Mouse (Mus musculus) hindbrain, embryonic 14.5 days (tissue): ENCODE measurements around the gene Cnot10. TPM values are rescaled to one million over a fixed set of nuclear protein-coding genes. Genes with fewer than 3 reads are reported as not detected.
A peak's percentile ranks its signal among the peaks of the same experiment; 100 is the strongest.

Experiments
- ATAC-seq: fragments of 200-750 bp; cut with Nextera tagmentation; 2 replicates; pipeline ENCODE4 v1.8.0; 2017; ENCODE audit warnings: moderate number of reproducible peaks, mild to moderate bottlenecking, moderate TSS enrichment, moderate library complexity; ENCODE audit not compliant: low FRiP score
- DNase-seq: peaks from one replicate; pipeline ENCODE4 v3.0.0-alpha.2; 2015; ENCODE audit warnings: low spot score
- H3K27ac ChIP-seq: fragments of 300-500 bp; sonication (generic); 2 replicates; pipeline ENCODE4 v1.5.1; 2014; ENCODE audit warnings: mild to moderate bottlenecking, moderate library complexity
- H3K27me3 ChIP-seq: fragments of 300-500 bp; sonication (generic); 2 replicates; pipeline ENCODE4 v1.6.1; 2014; ENCODE audit warnings: mild to moderate bottlenecking, low read length, mixed read lengths; ENCODE audit not compliant: control insufficient read depth, insufficient read depth
- H3K36me3 ChIP-seq: fragments of 300-500 bp; sonication (generic); replicated peaks from 2 replicates; pipeline ENCODE4 v1.6.1; 2014; ENCODE audit not compliant: control insufficient read depth, insufficient read depth
- H3K4me1 ChIP-seq: fragments of 300-500 bp; sonication (generic); replicated peaks from 2 replicates; pipeline ENCODE4 v1.6.1; 2014; ENCODE audit warnings: antibody characterized with exemption, low read length, mixed read lengths; ENCODE audit not compliant: control insufficient read depth, insufficient read depth
- H3K4me2 ChIP-seq: fragments of 300-500 bp; sonication (generic); replicated peaks from 2 replicates; pipeline ENCODE4 v1.6.1; 2014; ENCODE audit warnings: mild to moderate bottlenecking, moderate library complexity
- H3K4me3 ChIP-seq: fragments of 300-500 bp; sonication (generic); replicated peaks from 2 replicates; pipeline ENCODE4 v1.5.1; 2014; ENCODE audit warnings: mild to moderate bottlenecking, low read length
- H3K9ac ChIP-seq: fragments of 300-500 bp; sonication (generic); 2 replicates; pipeline ENCODE4 v1.6.1; 2014
- H3K9me3 ChIP-seq: fragments of 300-500 bp; sonication (generic); 2 replicates; pipeline ENCODE4 v1.6.1; 2016; ENCODE audit warnings: low read length; ENCODE audit not compliant: control insufficient read depth
- WGBS: fragments of 180-500 bp; shearing (Covaris S2); extraction: QIAGEN DNeasy Blood & Tissue Kit; methylation state at CpG from one replicate; pipeline ENCODE4 v1.1.7; 2014; 5-methylcytosine and 5-hydroxymethylcytosine counted together
- polyA plus RNA-seq: library from polyadenylated mRNA; unstranded; fragments of >200 nt; fragmentation: Nextera tagmentation; extraction: Ambion mirVana; gene quantifications from 2 replicates; pipeline ENCODE4 v1.2.1, GENCODE M21; 2014

Cnot10 gene
- polyA plus RNA-seq, 1 experiment from 2014 or later = 51.2 TPM

DNA sequence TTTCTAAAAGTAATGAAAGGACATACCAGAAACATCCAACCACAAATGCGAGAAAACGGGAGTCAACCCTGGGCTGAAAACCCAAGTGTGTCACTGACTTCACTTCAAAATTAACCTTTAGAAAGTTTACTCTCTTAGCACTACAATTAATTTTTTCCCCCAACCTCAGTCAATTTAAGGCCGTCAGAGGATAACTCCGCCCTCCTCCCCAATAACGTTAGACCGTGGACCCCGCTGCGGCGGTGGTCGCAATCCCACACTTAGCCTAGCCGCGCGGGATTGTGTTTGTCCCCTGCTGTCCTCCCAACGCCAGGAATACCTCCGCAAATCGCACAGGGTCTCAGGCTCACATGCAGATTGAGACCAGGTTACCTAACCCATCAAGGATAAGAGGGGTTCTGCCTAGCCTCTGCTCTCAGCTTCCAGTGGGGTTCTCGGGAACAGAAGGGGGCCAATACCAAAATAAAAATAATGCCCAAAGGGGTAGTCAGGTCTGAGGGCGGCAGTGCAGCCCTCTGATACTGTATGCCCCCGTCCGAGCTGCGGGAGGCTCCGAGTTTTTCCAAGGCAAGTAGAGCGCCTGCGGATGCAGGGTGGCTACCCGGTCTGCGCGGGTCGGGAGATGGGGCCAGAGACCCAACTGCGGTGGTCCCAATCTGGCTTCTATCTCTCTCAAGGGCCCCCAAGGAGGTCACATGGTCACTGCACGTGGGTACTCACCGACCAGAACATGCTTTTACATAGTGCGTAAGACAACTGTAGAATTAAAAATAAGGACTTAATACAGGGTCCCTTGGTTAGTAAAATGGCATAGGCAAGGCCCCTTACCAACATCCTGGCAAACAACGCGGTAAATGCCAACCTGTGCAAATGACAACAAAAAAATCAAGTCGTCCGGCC, 79.0 kb downstream of the Cnot10 start:
- no peak for ATAC-seq
- H3K27me3 ChIP-seq = peaks cover 50% of the 10 kb centered on the region
- no peak overlapping the region for H3K27ac ChIP-seq

DNA sequence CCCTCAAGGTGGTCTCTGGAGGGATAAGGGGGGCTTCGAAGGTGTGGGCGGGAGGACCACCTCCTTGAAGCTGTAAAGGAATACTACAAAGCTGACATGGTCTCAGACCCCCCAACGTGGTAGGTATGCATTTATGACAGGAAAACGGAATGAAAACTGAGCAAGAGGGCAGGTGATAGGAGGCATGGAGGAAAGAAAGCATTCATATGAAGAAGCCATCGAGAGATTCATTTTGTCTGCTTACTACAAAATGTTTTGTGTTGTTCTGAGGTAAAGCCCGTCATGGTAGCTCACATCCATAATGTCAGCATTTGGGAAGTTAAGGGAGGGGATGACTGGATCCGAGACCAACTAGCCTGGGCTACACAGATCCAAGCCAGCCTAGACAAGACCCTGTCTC, 79.8 kb downstream of the Cnot10 start:
- no peak for DNase-seq
- 12% methylated on average over 7 of the region's 7 CpGs for WGBS
- no peak overlapping the region for H3K9ac ChIP-seq
- no peak for ATAC-seq
- no peak overlapping the region for H3K27ac ChIP-seq
- H3K4me3 ChIP-seq = no peak overlapping the region
- H3K4me1 ChIP-seq = peaks cover 26% of the 10 kb centered on the region; the same call in 1 of the 2 replicates
- H3K4me2 ChIP-seq = peak overlapping the region; percentile 69; the same call in 1 of the 2 replicates
- no peaks in the 10 kb centered on the region for H3K36me3 ChIP-seq
- no peaks in the 10 kb centered on the region for H3K9me3 ChIP-seq
- H3K27me3 ChIP-seq = peaks cover 50% of the 10 kb centered on the region

More for the DNA sequence above, 79.0 kb downstream of the Cnot10 start:
- Histone ChIP-seq H3K9me3 (no peaks in the 10 kb centered on the region), H3K9ac (no peak overlapping the region), H3K4me2 (peak overlapping the region; percentile 69), H3K4me3 (peak overlapping the region; percentile 67), H3K4me1 (peaks cover 26% of the 10 kb centered on the region; the same call in 1 of the 2 replicates), H3K36me3 (no peaks in the 10 kb centered on the region)
- 3% methylated on average over 36 of the region's 36 CpGs for WGBS
- no peak for DNase-seq

DNA sequence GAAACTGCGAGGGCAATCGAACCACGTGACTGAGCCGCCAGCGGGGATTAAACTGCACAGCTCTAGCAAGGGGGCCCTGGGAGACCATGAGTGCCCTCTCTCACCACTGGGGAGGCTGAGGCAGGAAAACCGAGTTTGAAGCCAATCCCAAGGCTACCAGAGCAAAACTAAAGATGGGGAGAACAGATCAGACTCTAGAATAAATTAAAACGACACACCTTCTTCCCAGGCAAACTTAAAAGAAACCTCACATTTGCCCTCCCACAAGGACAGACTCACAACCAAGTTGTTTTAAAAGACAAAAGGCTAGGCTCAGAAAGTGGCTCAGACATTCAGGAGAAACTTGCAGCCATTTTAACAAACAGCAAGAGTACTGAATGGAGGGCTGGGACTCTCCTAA, 82.9 kb downstream of the Cnot10 start:
- H3K27ac ChIP-seq = no peak overlapping the region
- WGBS = 17% methylated on average over 7 of the region's 7 CpGs
- H3K4me2 ChIP-seq = no peak overlapping the region
- H3K36me3 ChIP-seq = no peaks in the 10 kb centered on the region
- peaks cover 22% of the 10 kb centered on the region; the same call in 1 of the 2 replicates for H3K4me1 ChIP-seq
- peaks cover 41% of the 10 kb centered on the region for H3K27me3 ChIP-seq
- no peak for DNase-seq
- no peak overlapping the region for H3K4me3 ChIP-seq
- ATAC-seq = no peak
- H3K9me3 ChIP-seq = no peaks in the 10 kb centered on the region
- no peak overlapping the region for H3K9ac ChIP-seq

DNA sequence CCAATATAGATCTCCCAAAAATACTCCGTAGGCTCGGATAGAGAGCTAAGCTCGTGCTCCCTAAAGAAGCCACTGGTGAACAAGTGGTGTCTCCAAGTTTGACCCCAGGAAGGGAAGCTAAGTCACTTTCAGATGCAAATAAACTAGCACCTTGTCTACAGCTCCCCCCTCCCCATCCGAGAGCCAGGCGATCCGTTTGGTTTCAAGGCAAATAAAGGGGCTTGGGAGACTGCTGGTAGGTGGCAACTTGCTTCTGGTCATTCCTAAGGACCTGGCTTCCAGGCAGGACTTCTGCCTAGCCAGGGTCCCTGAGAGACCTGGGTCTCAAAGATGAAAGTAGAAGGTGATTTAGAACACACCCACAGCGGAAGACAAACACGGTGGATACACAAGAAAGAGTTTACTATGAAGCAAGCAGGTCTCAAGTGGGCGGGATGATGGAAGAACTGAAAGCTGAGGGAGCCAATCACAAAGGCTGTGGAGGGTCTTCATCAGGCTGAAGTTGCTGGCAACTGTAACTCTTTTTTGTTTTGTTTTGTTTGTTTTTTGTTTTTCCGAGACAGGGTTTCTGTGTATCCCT, 83.6 kb downstream of the Cnot10 start:
- Histone ChIP-seq H3K4me1 (peaks cover 19% of the 10 kb centered on the region; the same call in 1 of the 2 replicates), H3K9ac (no peak overlapping the region), H3K36me3 (no peaks in the 10 kb centered on the region), H3K27ac (no peak overlapping the region), H3K9me3 (no peaks in the 10 kb centered on the region), H3K4me2 (no peak overlapping the region), H3K27me3 (peaks cover 33% of the 10 kb centered on the region), H3K4me3 (no peak overlapping the region)
- DNase-seq = no peak
- WGBS = 29% methylated on average over 10 of the region's 10 CpGs
- no peak for ATAC-seq

DNA sequence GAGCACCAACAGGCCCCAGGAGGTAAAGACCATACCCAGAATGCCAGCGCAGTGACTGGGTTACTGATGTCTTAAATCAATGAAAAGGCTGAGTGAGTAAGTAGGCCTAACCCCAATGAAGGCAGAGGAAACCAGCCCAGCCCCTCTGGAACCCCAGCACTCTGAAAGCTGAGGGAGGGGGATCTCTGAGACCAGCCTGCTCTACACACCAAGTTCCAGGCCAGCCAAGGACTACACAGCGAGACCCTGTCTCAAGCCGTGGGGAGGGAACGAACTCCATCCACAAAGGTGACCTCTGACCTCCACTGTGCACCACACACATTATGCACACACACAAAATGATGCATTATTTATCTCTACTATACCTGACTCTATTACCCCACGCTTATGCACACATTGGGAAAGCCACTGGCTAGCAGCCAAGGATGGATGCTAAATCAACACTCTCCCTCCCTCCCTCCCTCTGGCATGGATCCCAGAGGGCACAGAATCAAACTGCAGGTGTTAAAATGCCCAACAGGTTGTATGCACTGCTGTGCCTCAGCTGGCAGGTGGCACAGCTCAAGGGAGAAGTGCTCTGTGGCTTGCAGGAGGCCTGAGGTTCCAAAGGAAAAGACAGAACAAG, 85.5 kb downstream of the Cnot10 start:
- H3K27ac ChIP-seq = no peak overlapping the region
- ATAC-seq (0 out of 2 replicates have a peak, but pooled peaks have one; percentile 40), DNase-seq (peak; percentile 36)
- WGBS = 45% methylated on average over 5 of the region's 5 CpGs
- H3K4me3 ChIP-seq = no peak overlapping the region
- no peak overlapping the region for H3K4me2 ChIP-seq
- H3K4me1 ChIP-seq = 0 out of 2 replicates have a peak, but pooled peaks cover 5% of the 10 kb centered on the region
- no peaks in the 10 kb centered on the region for H3K36me3 ChIP-seq
- H3K9ac ChIP-seq = no peak overlapping the region
- peaks cover 15% of the 10 kb centered on the region for H3K27me3 ChIP-seq
- H3K9me3 ChIP-seq = no peaks in the 10 kb centered on the region

DNA sequence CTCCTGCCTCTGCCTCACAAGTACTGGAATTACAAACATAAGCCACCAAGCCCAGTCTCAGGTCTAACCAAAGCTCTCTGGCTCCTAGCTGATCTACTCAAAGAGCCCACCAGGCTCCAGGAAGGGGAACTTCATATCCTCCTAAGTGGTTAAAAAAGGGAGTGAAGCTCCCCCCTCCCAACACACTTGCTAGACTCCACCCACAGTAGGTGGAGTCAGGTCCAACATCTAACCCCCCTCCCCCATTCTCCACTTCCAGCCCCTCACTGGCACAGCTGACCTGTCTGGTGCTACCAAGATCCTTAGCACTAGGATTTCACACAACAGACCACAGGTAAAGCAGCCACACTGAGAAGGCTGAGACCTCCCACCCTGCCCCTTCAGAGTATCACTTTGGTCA, 86.2 kb downstream of the Cnot10 start:
- H3K36me3 ChIP-seq = no peaks in the 10 kb centered on the region
- peaks cover 9% of the 10 kb centered on the region; the same call in 1 of the 2 replicates for H3K27me3 ChIP-seq
- no peak overlapping the region for H3K4me2 ChIP-seq
- H3K27ac ChIP-seq = no peak overlapping the region
- H3K4me3 ChIP-seq = no peak overlapping the region
- 0 out of 2 replicates have a peak, but pooled peaks cover 5% of the 10 kb centered on the region for H3K4me1 ChIP-seq
- no peaks in the 10 kb centered on the region for H3K9me3 ChIP-seq
- ATAC-seq (no peak), DNase-seq (no peak)
- H3K9ac ChIP-seq = no peak overlapping the region

DNA sequence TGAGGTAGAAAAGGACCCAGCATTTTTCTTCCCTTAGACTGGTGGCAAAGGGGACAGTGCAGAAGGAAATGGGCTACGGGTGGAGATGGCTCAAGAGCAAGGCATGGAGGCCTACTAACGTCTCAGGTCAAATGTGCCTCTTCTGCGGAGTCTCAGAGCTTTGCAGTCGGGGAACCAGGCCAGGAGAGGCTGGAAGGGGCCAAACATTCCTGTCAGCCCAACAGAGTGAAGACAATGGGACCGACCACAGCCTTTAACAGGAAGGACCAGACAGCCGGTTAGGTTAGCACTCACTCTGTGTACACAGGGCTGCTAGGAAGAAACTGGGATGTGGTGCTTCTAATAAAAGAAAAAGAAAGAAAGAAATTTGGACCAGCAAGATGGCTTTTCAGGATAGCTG, 90.0 kb downstream of the Cnot10 start:
- no peak overlapping the region for H3K27ac ChIP-seq
- no peaks in the 10 kb centered on the region for H3K9me3 ChIP-seq
- peaks cover 11% of the 10 kb centered on the region for H3K4me1 ChIP-seq
- no peak overlapping the region for H3K9ac ChIP-seq
- no peak overlapping the region for H3K4me2 ChIP-seq
- H3K4me3 ChIP-seq = no peak overlapping the region
- no peak for ATAC-seq
- no peaks in the 10 kb centered on the region for H3K27me3 ChIP-seq
- WGBS = 13% methylated on average over 6 of the region's 6 CpGs
- no peak for DNase-seq
- H3K36me3 ChIP-seq = no peaks in the 10 kb centered on the region

DNA sequence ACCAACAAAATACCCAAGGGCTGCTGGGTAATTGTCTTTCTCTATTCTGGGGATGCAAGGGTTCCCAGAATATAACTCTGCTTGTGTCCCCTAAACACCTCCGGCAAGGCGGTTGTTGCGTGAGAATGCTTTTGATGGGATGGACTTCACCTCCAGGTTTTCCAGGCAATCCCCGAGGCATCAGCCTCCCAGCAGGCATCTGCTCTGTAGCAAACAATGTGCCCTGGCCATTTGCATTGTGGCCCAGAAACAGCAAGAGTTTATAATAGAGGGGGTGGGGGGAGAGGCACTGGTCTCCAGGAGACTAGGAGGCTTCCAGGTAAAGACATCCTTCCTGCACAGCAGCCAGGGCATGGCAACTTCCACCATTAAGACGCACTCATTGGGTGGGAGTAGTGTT, 90.9 kb downstream of the Cnot10 start:
- WGBS = 11% methylated on average over 5 of the region's 5 CpGs
- Histone ChIP-seq H3K9me3 (no peaks in the 10 kb centered on the region), H3K27ac (no peak overlapping the region), H3K9ac (no peak overlapping the region), H3K27me3 (no peaks in the 10 kb centered on the region), H3K36me3 (no peaks in the 10 kb centered on the region), H3K4me3 (no peak overlapping the region), H3K4me1 (peaks cover 6% of the 10 kb centered on the region), H3K4me2 (no peak overlapping the region)
- ATAC-seq (no peak), DNase-seq (no peak)

DNA sequence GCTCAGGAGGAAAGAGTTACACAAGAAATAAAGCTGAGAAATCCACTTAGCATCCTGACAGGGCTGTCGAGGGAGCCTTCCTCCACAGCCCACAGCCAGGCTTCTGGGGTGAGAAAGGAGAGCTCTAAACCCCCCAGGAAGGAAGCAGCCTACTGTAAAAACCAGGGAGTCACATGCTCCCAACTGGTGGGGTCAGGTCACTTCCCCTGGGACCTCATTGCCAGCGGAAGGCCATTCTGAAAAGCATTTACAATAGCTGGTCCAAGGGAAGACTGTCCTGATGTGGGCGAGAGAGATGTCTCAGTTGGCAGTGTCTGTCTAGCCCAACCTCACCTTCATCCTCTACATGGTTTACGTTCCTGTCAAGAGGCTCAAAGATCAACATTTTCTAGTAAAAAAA, 91.5 kb downstream of the Cnot10 start:
- WGBS = 24% methylated on average over 4 of the region's 4 CpGs
- no peak overlapping the region for H3K4me3 ChIP-seq
- peaks cover 6% of the 10 kb centered on the region for H3K4me1 ChIP-seq
- no peak overlapping the region for H3K9ac ChIP-seq
- no peaks in the 10 kb centered on the region for H3K9me3 ChIP-seq
- no peak for ATAC-seq
- H3K4me2 ChIP-seq = no peak overlapping the region
- DNase-seq = no peak
- H3K36me3 ChIP-seq = no peaks in the 10 kb centered on the region
- H3K27me3 ChIP-seq = no peaks in the 10 kb centered on the region
- no peak overlapping the region for H3K27ac ChIP-seq
